Mouse (Mus musculus): ENCODE results near the gene Prn.
A peak's percentile ranks its signal among the peaks of the same experiment; 100 is the strongest.

Prn gene

DNA sequence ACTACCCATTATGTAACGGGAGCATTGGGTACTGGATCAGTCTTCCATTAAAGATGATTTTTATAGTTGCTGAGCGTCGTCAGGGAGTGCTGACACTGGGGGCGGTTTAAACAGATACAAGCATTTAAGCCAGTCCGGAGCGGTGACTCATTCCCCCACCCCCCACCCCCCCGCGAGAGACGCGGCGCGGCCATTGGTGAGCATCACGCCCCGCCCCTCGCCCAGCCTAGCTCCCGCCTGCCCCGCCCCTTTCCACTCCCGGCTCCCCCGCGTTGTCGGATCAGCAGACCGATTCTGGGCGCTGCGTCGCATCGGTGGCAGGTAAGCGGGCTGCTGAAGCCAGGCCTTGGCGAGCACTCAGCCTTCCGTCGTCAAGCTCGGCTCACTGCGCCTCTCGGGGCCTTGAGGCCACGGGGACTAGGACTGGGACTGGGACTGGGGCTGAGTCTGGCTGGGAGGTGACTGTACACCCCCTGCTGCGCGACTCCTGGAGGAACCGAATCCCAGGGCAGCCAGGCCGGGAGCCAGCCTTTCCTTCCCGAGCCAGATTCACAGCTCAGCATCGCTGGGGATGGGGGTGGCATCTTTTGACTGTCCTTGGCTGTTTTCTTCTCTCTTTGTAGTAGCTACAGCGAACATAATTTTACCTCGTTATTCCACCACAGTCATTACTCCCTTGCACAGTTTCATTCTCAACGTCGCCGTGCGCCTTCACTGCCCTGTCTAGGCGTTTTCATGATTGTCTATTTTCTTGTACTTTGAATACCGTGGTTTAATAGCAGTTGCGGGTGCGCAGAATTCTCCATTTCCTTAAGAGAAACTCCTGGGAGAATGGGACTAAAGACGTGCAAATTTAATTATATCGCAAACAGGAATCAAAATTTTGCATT lies at the start of gene Prn, which contains the start of gene Prnp:
Prn (plus strand) TSS at position 275 of the 890 bp plus-strand sequence.
Prnp (plus strand) TSS at position 246 of the 890 bp plus-strand sequence.
- DNase-seq (ENCODE audit: low read depth, low spot score), result peak; percentile 99

DNA sequence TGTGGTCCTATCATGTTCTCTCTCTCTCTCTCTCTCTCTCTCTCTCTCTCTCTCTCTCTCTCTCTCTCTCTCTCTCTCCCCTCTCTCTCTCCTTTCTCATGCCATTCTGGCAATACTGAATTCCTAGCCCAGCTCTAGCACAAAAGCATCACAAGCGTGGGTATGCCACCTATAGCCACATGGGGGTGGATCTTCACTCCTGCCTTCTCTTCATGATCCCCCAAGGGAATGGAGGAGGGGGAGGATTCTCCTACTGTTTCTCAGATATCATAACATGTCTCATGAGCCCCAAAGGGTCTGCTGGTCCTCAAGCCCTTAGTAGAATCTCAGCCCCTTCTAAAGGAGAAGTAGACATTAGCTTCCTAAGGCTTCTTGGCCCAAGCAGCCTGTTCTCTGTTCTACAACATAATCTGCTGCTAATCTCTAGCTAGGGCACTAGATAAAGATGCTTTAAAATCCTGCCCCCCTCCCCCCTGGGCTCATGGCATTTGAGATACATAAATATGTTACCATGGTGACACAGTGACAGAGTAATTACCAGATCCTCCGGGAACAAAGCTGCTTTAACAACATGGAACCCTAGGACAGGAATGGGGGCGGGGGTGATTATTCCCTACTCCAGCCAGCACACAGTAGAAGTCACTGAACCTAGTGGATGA lies 47.0 kb upstream of the Prn start:
- DNase-seq (ENCODE audit: low read depth, low spot score), result peak; percentile 57

DNA sequence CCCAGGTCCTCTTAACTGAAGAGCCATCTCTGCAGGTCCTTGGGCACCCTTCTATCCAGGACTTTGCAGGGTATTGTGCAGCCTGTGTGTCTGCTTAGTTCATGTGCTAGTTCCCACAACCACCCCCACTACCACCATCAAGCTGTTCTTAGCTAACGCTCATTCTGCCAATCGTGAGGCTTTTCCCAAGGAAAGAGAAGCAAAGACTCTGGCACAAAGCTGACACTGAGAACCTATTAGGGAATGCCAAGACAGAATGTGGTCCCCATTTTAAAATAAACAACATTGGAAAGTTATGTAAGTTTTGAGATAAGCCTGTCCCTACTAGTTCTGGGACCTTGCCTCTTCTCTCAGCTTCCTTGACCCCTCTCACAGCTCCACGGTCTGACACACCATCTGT lies 46.3 kb upstream of the Prn start:
- DNase-seq (ENCODE audit: low read depth, low spot score), result peak; percentile 78

DNA sequence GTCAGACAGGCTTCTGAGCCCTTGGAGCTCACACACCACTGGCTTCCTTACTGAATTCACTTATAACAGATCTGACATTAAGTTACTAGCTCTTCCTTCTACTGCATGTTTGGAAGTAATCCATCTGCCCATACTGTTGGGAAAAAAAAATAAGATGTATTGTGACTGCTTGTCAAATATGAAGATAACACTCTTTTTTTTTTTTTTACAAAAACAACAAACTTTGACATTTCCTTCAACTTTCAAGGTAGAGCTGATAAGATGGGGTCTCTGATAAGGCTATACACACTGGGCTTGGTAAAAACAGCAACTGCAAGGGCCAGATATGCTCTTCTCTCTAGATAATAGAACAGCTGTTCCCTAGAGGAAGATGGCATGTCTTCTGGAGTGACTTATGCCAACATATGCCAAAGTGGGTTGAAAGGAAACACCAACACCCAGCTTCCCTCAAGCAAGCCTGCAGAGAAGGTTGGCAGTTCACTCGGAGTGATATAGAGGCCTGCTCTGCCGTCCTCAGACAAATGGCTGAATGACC lies 45.4 kb upstream of the Prn start:
- peak; percentile 30 for DNase-seq (ENCODE audit: low read depth, low spot score)

DNA sequence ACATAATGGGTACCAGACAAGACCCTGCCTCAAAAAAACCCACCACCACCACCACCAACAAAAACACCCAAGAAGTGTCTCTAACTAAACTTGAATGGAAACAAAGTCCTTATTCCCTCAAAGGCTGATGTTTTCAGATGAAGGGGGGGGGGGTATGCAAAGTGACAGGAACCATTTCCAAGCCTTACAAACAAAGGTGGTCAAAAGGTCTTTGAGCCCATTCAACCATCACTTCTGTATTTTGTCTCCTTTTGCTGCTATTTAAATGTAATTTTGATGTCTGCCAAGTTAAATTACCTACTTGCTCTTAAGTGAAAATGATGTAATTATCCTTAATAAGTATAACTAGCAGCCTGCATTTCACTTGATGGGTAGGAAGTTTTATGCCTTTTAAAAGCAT lies 43.1 kb upstream of the Prn start:
- no peak for DNase-seq (ENCODE audit: low read depth, low spot score)

DNA sequence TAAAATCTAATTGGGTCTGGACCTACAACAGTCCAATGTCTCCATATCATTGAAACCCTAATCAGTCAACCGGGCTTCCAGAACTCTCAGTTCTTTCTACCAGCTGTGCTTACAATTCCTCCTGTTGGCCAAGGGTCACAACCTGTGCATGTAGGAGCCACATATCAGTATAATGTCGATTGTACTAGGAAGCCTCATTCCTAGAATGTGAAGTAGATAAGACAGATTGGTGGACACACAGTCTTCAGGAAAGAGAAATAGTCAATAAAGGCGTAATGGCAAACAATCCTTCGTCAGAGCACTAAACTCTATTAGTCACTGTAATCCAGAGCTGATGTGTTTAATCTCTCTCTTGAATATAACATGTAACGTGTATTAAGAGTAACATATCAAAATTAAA lies 40.8 kb upstream of the Prn start:
- no peak for DNase-seq (ENCODE audit: low read depth, low spot score)

DNA sequence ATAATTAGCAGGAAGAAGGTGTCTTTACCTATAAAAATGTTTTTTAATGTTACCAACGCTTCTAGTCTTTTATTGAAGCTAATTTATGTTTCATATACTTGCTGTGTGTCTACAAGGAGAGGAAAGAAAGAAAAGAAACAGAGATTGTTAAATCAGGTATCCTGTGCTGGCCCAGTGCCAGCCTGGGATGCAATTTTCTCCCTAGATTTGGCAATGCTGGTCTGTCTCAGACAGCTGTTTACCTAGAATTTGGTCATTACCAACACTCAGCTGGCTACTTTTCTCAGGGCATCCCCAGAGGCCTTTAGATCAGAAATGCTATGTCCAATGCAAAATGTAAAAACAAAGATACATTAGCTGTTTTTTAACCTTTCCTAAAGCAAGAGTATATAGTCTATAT lies 36.4 kb upstream of the Prn start:
- DNase-seq (ENCODE audit: low read depth, low spot score), result no peak

DNA sequence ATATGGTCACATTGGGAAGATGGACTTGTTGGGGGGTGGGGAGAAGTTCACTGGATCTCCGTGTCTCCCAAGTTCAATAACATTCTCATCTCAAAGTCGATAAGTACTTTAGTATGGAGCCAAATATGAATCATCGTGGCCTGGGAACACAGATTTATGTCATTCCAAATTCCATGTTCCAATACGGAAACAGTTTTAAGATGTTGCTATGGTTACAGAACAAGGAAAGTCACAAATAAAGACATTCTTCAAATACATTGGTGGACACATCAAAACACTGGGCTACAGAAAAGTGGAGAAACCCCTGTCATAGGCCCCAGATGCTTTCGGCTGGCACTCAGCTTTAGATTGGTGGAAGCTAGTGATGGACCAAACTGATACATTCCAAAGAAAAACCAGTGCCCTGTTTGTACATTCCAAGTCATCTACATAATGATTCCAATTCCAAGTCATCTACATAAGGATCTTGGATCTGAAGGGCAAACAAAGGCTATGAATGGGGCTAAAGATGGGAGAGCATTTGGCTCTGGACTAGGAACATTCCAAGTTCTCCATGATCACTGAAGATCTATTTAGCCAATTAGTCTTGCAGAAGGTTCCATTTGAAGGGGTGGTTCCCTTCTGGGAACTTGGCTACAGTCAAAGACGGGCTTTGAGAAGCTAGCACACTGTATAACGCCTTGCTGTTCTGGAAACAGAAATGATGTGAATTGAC lies 33.0 kb upstream of the Prn start:
- DNase-seq (ENCODE audit: low read depth, low spot score), result peak; percentile 32

DNA sequence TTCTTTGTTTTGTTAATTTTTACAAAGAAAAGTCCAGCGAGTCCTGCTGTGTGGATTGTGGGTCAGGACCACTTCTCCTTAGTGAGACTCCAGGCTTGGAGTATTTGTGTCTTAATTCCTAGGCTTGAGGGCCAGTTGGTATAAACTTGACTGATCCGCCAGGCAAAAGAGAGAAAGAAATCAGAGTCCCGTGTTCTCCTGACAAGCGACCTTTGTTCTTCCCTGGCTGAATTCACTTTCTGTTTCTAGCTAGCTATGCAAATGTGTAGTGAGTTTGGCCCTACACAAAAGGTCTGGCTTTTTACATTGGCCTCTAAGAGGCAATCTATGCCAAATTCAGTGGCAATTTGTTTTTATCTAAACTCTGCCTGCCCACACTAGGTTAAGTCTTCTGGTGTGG lies 28.0 kb upstream of the Prn start:
- DNase-seq (ENCODE audit: low read depth, low spot score), result peak; percentile 75

DNA sequence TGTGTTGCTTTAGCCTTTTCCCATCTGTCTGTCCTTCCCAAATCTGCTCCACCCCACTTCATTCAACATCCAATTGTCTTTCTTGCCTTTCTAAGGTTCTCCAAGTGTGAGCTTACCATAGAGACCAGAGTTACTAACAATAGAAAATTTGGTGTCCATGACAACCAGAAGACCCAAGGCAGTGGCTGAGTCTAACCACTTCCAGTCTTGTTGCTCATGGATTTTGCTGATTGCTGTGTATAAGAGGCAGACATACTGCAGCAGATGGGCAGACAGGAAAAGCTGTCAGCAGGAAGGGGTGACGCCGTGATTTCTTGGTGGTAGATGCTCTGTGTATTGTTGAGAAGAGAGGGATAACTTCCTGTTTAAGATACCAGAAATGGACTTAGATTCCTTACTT lies 26.6 kb upstream of the Prn start:
- DNase-seq (ENCODE audit: low read depth, low spot score), result peak; percentile 85

DNA sequence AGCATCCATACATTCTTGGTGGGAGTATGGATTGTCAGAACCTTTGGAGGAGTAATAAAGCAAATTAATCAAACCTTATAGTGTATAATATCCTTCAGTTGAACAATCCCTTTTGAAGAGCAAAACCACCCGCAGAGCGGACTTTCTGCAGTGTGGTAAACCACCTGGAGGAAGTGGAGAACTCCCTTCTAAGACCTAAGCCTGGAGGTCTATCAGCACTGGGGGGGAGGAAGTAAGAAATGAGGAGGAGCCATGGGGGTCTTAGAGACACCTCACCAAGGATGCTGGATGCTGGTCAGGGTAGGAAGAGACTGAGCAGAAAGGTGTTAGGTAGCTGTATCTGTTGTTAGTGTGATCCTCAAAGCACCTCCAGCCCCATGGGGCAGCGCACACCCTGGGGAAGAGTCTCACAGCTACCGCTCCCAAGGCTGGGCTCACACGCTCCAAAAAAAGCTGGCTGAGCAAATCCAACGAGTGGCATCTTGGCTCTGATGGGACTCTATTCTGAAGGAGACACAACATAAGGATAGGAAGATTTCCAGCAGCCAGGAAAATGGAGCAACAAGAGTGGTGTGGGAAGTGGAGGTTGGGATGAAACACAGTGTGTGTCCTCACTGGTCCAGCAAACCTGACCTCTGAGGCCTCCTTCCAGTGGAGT lies 23.1 kb upstream of the Prn start:
- peak; percentile 52 for DNase-seq (ENCODE audit: low read depth, low spot score)

DNA sequence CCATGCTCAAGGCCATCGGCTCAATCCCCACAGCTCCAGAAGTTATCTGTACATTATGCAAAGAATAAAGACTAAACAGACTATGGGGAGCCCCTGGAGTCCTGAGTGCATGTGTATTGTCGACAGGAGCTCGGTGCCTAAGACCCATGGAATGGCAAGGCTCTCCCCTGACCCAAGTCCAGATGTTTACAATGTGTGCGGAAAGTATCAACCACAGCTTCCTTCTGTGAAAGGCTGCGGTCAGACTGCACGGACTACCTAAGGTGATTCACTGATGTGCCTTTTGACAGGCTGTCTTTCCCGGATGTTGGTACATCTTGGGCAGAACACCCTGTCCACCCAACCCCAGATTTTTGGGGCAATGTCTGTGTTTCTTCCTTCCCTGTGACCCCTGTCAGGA lies 21.5 kb upstream of the Prn start:
- no peak for DNase-seq (ENCODE audit: low read depth, low spot score)

DNA sequence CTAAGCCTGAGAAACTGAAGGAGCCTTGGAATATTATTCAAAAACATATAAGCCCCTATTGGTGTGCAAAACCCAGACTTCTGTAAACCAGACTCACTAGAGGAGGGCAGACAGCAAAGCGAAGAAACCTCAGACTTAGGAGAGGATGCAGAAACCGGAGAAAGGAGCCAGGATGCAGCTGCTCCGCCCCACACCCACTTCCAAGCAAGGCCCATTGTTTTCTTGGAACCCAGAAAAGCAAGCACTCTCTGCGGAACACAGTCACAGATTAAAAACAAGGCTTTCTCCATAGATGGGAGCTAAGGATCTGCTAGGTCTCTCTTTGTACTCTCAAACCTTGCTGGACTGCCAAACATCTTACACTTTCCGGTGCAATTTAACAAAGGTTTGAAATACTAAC lies 17.2 kb upstream of the Prn start:
- peak; percentile 74 for DNase-seq (ENCODE audit: low read depth, low spot score)

DNA sequence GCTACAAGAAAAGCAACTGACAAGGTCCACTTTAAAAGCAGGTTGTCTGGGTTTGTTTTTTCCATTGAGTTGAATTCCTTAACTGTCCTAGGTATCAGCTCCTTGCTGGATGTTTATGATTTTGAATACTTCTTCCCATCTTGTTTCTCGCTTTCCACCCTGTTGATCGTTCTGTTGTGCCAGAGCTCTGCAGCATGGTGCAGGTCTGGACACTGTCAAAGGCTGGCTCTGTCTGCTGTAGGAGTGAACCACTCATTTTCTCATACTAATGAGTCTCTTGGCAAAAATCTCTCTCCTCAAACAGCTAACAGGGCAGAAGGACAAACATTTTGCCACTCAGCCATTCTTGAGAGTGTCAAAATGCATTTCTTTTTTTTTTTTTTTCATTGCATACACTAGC lies 14.7 kb upstream of the Prn start:
- no peak for DNase-seq (ENCODE audit: low read depth, low spot score)

DNA sequence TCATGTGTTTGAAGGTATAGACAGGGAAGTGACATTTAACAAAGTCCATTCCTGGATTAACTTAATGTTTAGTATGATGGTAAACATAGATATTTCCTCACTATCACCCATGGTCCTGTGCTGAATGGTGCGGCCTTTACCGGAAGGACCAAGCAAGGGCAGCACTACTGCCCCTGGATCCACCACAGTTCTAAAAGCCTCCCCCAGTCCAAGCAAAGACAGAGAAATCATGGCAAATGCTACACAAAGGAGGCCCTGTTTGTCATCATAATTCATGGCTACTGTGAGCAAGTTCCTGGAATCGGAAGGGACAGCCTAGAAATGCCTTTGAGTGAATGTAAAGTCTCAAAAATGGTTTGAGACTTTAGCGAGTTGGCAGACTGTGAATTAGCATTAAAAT lies 13.7 kb upstream of the Prn start:
- DNase-seq (ENCODE audit: low read depth, low spot score), result no peak

DNA sequence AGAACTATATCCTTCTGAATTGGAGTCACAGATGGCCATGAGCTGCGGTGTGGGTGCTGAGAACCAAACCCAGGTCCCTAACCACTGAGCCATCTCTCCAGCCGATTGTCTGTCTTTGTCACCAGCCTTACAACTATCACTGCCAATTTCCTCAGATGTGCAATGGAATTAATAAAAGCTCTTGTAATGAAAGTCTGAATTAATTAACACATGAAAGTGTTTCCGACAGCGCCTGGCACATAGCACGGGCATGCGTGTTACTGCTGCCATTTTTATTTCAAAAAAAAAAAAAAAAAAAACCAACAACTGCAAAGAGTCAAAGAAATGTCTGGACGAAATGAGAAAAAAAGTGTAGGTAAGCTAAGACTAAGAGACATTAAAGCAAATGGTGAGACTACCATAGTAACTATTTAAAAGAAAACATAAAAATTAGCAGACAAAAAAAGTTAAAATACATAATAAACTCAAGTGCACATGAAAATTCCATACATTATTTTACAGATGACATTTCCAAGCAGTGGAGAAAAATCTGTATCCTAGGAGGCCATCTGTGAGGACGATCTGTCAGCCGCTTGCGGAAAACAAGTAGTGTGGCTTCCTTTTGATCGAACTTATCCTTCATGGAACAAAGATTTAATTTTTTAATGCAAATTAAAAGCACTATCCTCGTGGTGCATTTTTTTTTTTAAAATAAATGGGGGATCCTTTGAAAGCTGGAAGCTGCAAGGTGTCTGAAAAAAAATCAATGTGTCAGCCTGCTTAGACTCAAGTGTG lies 12.2 kb upstream of the Prn start:
- no peak for DNase-seq (ENCODE audit: low read depth, low spot score)

DNA sequence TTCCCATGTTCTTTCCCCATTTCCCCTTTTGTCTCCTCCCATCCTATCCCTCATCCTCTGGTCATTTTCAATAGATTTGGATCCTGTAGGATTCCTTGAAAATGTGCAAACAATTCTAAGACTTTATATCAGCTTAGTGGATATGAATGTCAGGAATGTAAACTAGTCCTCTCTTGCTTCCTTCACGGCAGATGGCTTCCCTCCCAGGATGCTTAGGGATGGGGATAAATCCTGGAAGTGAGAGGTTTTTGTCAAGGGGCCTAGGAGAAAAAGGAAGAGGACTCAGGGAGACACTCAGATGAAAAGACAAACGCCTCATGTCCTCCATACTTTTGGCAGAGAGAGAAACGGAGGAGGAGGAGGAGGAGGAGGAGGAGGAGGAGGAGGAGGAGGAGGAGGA lies 7.3 kb upstream of the Prn start:
- peak; percentile 32 for DNase-seq (ENCODE audit: low read depth, low spot score)

DNA sequence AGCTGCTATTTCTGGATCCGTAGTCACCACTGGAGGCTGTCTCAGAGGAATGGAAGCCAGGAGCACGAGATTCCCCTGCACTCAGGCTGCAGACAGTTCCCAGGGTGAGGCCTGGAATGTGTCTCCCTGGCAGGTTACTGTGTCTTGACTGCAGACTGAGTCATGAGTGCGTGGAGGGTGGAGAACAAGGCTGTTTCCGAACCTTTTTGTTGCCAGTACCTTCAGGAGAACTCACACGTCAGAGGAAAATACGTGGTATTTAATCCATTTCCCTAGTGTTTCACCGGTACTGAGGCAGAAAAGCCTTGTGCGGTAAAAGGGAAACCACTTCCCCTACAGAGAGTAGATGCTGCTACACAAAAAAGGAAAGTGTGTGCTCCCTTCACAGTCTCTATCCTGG lies 6.9 kb upstream of the Prn start:
- DNase-seq (ENCODE audit: low read depth, low spot score), result peak; percentile 83

DNA sequence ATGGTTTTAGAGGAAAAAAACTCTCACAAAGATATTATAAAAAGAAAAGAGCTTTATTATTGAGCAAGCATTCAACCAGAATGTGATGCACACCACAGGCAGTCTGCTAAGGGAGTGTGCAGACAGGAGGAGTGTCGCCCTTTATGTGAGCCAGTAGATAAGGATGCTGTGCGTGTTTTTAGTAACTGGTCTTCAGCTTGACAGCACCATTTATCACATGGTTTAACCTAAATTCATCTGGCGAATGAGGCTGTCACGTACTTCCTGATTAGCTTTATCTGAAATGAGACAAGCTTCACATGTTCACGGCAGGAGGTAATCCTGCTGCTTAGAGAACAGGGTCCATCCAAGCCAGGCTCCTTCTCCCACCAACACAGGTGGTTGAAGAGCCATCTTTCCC lies 4.7 kb upstream of the Prn start:
- no peak for DNase-seq (ENCODE audit: low read depth, low spot score)

DNA sequence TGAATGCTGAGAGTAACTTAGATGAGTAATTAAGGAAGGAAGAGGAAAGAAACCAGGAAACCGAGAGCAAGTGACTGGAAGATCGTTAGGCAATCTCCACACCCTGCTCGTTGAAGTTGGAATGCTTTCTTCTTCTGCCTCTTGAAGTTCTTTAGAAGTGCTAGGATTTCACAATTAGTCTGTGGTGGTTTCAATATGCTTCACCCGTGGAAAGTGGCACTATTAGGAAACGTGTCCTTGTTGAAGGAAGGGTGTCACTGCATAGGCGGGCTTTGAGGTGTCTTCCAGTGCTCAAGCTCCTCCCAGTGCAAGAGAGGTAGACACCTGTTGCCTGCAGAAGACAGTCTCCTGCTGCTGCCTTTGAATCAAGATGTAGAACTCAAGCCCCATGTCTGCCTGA lies 4.0 kb upstream of the Prn start:
- DNase-seq (ENCODE audit: low read depth, low spot score), result no peak

DNA sequence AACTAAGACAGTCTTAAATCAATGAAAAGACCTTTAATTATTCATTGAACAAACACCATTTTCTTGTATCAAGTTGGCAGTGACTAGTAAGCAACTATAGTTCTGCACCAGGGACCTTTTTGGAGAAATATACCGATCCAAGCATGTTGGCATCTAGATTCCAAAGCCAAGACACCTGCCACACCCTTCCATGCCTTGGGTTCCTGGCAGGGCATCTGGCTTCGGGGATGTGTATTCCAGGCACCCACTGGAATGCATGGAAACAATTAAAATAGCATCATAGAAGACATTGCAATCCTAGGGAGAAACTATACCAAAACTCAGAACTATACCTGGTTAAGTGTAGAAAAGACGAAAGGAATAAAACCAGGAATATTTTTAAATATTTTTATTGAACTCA lies 3.5 kb upstream of the Prn start:
- DNase-seq (ENCODE audit: low read depth, low spot score), result no peak
